Mouse (Mus musculus) right cerebral cortex, adult 2 months (tissue): ENCODE results near the gene Spryd3.
"Not testable (repeated sequence)": the region's sequence is repeated elsewhere in the genome, so short reads cannot be mapped to it uniquely, and the experiment has no call there.

ENCODE experiments used
- DNase-seq, 2 experiments: peaks; one replicate each; pipeline ENCODE4 v3.0.0; 2021 to 2022; ENCODE audit warnings: low spot score in 2 of 2

The Spryd3 gene

DNA sequence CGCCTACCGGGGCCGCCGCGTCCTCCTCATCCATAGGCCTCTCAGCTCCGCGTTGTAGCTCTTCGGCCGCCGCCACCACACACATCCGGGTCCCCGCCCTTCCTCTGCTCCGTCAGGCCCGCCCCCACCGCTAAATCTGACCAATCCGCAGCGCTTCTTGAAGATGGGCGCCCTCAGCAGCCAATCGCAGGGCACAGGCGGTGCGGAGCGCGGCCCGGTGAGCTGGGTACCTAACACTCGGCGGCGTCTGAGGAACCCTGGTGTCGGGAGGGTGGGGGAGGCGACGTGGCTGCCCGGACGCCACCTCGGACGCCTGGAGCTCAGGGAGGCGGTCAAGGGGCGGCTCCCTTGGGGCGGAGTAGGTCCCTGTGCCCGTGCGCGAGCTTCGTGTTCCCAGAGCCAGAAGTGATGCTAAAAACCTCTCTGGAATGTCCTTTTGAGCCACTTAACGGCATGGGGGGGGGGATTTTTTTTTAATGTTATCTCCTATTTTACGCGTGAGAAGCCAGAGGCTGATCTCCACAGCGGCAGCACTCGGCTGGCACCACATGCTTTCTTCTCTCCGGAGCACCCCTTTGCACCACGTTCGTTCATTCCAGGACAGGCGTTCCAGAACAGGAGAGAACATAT lies at the start of gene Spryd3:
TSS of gene Spryd3 (minus strand) at position 106 of the 630 bp plus-strand sequence.
- DNase-seq, result peak; percentile 98

DNA sequence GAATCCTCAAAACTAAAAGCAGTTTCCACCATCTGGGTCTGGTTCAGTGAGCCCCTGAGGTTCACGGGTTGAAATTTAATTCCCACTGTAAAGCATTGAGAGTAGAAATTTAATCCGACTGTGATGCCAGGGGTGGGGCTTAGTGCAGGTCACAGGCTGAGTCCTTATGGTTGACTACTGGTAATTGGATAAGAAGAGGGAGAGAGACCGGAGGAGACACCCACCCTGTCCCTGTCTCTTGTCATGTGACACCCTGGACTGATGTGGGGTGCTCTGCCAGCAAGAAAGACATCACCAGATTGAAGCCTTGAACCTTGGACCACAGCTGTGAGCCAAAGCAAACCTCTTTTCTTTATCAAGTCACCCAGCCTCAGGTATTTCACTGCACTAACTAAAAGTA lies 47.0 kb upstream of the Spryd3 start:
- DNase-seq, result no peak

DNA sequence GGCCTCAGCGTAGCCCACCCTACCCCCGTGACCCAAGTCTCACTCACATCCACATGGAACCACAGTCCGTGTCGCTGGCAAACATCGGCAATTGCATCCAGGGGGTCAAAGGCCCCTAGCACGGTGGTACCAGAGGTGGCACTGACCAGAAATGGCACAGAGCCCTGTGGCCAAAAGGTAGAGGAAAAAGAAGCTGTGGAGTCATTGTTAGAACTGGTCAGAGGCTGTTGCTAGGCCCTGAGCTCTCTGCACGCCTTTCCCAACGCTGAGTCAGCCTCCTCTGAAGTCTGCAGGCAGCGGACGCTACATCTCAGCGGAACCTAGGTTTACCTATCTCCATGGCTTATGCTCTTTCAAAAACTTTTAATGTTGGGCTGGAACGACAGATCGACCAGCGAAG lies 43.9 kb upstream of the Spryd3 start:
- no peak for DNase-seq

DNA sequence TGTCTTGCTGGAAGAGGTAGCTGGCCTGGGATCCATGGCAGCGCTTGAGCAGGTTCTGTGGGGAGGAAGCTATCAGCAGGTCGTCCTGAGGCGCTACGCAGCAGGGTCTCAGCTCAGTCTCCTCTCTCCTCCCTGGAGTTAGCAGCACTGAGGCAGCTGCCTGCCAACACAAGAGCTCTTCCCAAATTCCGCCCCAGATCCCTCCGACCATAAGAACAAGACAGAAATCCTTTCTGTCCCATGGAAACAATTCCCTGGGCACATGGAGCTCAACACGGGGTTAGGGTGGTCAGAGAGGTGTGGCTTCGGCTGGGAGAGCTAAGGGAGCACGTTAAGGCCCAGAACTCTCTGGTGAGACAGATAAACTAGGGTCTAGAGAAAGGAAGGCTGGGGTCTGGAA lies 43.1 kb upstream of the Spryd3 start:
- no peak for DNase-seq

DNA sequence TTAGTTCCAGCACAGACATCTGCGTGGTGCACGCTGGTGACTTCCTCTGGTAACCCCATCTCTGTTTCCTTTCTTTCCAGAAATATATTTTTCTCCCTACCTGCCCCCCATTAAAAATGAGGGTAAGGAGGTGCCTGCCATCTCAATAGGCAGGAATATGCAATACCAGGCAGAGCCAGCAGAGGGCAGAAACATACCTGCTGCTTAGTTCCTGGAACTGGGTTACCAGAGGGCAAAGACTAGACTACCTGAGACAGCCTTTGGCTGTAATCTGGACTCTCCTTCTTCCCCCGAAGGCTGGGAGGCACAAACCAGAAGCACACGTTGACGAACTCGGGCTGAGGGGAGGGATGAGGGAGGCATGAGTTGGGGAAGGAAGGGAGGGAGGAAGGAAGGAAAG lies 42.2 kb upstream of the Spryd3 start:
- peak; percentile 86 to 89 for DNase-seq

DNA sequence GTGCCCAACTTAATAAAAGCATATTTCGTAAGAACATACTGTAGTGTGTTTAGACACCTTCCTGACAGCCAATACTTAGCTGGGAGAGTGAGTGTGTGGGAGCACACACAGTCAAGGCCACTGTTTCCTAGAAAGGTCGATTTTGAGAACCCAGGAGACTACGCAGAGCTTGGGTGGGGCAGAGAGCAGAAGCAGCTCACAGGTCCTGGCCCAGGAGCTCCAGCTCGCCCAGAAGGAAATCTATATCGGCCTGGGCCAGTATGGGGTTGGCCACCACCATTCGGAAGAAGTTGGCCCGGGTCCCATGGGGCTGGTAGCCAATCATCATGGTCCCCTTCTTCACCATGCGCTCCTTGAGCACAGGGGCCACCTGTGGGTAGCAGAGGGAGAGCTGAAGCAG lies 41.4 kb upstream of the Spryd3 start:
- no peak for DNase-seq

DNA sequence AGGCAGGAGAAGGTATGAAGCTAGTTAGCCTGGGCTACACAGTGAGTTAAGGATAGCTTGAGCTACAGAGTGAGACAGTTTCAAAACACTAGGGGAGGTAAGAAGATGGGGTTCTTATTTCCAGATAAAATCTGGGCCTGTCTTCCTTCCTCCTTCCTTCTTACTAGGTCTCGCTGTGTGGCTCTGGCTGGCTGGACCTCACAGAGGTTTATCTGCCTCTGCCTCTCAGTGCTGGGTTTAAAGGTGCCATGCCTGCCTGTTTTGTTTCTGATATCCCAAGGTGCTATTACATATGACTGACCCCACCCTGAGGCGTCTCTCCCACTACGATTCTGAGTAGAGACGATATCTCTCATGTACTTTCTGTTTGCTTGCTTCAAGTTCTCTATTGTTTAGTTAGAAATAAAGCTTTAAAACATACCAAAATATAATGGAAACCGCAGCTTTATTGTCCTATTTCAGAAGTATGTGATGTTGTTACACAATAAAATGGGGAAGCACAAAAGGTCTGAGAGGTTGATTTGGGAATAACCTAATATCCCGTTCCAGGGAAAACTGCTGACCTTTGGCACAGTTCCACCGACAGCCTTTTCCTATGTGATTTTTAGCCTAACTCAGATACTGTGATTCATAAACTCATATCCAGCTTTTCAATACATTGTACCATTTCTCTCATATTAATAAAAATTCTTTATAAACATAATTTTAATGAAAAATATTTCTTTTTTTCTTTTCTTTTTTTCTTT lies 40.7 kb upstream of the Spryd3 start:
- no peak for DNase-seq

DNA sequence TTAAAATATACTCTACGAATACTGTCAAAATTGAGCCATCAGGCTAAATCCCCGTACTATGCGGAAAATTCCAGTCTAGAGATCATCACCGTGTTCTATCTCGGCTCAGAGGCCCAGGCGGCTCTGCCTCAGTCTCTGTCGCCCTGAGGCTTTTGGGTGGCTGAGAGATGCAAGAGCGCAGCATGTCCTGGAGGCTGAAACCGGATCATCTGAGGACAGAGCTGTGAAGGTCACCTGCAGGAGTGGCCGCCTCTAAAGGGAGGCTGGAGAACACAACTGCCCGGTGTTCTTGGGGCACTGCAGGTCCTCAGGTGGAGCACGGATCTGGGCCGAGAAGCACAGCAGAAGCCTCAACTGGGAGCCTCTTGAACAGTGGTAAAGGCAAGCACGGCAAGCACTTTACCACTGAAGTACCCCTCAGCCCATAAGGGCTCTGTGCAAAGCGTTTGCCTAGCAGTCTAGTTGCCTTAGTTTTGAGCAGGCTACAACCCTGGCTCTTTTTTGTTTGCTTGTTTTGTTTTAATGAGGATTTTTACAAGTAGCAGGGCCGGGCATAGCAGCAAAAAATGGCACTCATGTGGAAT lies 39.8 kb upstream of the Spryd3 start:
- no peak for DNase-seq

DNA sequence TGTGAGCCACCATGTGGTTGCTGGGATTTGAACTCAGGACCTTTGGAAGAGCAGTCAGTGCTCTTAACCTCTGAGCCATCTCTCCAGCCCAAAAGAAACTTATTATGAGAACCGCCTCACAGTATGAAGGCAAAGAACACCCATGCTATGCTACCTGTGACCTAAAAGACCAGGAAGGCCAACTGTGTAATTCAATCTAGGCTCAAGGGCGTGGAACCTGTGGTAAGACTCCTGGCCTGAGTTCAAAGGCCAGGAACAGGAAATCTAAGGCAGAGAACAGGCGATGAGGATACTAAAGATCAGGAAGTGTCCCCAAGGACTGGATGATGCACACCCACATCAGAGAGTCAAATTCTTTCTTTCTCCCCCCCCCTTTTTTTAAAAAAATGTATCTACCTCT lies 37.5 kb upstream of the Spryd3 start:
- DNase-seq, result no peak

DNA sequence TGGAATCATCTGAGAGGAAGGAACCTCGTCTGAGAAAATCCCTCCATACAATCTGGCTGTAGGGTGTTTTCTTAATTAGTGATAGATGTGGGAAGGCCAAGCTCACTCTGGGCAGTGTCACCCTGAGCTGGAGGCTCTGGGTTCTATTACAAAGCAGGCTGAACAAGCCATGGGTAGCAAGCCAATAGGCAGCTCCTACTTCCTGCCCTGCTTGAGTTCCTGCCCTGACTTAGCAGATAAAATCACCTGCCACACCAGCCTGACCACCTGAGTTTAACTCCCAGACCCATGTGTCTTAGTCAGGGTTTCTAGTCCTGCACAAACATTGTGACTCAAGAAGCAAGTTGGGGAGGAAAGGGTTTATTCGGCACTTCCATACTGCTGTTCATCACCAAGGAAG lies 33.0 kb upstream of the Spryd3 start:
- no peak for DNase-seq

DNA sequence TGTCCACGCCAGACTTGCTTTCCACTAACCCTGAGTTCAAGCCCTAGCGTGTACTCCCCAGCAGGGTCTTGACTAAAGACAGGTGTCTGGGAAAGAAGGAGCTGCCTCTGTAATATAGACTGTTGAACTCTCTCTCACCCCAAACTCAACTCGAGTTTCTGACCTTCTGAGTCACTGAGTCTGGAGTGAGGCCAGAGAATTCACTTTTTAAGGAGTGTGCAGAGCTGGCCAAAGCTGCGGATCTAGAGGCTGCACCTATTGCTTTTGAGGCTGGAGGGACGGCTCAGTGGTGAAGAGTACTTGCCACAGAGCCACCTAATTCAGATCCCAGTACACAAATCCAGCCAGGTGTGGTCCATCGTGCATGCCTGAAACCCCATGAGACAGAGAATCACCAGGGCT lies 31.6 kb upstream of the Spryd3 start:
- no peak for DNase-seq

DNA sequence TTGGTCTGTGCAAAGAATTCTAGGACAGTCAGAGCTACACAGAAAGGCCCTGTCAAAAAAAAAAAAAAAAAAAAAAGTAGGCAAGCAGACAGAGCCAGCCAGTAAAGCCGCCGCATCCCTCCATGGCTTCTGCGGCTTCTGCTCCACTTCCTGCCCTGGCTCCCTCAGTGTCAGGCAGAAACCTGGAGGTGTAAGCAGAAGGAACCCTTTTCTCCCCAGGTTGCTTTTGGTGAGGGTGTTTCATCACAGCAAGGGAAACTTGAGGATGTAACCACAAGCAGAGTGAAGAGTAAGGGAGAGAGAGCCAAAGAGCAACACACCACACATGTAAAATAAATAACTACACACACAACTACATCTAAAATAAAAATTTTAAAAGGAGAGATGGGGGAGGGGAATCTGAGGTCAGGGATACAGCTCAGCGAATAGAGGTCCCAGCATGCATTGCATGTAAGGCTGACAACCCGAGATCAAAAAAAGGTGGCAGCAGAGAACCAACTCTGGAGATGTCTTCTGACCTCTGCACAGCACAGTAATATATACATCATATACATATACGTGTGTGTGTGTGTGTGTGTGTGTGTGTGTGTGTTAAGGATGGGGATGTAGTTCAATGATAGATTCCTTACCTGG lies 29.6 kb upstream of the Spryd3 start:
- DNase-seq, result no peak

DNA sequence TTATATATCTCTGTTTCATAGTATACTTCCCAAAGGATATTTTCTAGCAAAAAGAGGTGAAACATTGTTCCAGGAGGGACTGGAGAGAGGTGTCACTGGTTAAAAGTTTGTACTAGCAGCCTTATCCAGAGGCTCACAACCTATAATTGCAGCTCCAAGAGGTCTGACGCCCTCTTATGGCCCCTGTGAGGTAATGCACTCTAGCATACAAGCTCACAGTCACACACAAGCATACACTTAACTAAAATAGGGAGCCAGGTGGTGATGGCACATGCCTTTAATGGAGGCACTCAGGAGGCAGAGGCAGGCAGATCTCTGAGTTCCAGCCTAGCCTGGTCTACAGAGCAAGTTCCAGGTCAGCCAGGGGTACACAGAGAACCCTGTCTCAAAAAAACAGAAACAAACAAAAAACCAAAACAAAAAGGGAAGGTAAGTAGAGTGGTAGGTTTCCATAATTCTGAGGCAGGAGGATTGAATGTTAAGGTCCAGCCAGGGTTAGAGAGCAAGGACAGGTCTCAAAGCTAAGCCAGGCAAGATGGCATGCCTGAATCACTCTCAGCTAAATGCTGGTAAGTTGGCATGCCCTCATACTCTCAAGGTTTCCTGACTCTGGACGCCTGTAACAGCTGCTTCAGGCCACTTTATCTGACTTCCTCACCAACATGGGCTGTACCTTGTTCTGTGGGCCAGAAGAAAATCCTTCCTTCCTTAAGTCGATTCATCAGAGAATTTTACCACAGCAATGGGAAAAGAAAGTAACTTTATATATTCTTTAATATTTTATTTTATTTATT lies 28.1 kb upstream of the Spryd3 start:
- DNase-seq, result no peak

DNA sequence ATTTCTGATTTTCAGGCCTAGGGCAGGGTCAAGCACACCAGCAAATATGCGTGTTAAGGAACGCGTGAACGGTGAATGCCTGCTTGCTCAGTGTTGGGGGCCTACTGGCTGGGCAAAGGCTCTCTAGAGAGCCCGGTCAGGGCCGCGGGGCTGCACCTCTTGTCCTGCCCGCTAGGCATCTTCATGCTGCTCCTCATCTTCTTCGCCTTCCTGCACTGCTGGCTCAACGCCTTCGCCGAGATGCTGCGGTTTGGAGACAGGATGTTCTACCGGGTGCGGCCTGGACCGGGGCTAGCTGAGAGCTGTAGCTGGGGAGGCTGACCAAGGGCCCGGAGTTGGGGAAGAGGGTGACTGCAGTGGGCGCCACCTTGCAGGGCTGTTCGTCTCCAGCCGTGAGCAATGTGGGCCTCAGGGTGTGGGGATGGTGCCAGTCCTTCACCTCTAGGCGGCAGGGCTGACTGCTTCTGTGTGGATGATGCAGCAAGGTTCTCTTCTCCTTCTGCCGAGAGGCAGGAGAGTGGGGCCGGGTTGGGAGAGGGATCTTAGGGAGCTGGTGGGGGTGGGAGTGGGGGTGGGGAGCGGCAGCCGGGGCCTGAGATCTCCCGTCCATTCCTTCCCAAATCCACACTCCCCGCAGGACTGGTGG lies 24.5 kb upstream of the Spryd3 start:
- no peak for DNase-seq

DNA sequence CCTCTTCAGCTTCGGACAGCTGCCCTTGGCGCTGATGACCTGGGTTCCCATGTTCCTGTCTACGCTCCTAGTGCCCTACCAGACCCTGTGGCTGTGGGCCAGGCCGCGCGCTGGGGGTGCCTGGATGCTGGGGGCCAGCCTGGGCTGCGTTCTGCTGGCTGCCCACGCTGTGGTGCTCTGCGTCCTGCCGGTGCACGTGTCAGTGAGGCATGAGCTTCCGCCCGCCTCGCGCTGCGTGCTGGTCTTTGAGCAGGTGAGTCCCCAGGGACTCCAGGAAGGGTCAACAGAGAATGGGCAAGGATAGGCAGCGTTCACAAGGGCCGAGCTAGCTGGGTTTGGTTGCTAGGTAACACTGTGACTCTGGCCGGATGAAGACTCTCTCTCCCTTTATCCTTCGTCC lies 20.8 kb upstream of the Spryd3 start:
- DNase-seq, result no peak

DNA sequence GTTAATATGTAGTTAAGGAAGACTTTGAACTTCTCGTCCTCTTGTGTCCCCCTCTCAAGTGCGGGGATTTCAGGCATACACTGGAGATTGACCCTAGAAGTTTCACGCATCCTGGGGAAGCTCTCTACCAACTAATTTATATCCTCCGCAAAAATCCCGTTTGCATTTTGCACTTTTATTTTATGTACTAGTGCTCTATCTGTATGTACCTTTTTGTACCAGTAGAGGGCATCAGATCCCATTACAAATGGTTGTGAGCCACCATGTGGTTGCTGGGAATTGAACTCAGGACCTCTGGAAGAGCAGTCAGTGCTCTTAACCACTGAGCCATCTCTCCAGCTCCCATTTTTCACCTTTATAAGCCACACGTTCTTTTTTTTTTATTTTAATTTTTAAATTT lies 19.0 kb upstream of the Spryd3 start:
- not testable (repeated sequence) for DNase-seq

DNA sequence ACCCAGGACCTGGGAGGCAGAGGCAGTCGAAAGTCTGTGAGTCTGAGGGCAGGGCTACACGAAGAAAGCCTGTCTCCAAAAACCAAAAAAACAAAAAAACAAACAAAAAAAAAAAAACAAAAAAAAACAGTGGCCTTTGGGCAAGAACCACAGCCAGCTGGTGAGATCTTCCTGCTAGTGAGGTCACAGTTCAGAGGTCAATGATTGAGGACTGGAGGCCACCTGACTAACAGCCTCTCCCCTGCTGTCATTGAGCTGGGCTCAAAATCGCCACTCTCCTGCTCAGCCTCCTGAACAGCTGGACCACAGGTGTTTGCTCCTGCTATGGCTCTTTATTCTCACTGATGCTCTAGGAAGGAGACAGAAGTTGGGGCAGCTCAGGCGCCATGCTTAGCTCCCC lies 16.6 kb upstream of the Spryd3 start:
- DNase-seq, result no peak

DNA sequence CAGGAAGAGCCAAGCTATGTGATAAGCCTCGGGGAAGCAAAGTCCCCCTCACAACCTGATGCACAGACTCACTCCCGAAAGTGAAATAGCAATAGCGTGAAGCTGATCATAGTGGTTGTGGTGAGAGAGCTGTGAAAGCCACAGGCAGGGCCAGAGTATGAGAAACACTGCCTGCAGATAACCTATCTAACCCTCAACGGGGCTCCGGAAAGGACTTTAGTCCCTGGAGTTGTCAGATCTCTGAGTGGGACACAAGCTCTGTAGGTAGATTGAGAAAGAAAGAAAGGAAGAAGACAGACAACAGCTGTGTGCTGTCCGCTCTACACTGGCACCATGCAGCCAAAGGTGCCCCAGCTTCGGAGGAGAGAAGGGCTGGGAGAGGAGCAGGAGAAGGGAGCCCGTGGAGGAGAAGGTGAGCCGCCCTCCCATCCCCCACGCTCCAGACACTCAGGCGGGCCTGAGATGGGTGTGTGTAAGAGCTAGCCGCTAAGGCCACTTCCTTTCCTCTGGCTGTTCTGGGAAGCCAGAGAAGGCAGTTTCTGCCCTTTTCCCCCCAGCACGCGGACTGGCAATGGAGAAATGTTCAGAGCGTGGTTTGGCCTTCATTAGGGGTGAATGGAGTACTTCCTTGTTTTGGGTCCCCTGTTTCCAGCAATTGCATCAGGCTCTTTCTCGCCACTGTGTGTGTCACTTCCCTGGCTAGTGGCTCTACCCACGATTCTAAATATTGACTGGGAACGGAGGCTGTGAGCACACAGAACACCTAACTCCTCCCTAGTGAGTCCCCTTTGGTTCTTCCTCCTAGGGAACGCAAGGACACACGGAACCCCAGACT lies 14.5 kb upstream of the Spryd3 start, which contains the start of gene Soat2:
TSS of gene Soat2 (plus strand) at position 226 of the 835 bp plus-strand sequence.
- DNase-seq, result no peak

DNA sequence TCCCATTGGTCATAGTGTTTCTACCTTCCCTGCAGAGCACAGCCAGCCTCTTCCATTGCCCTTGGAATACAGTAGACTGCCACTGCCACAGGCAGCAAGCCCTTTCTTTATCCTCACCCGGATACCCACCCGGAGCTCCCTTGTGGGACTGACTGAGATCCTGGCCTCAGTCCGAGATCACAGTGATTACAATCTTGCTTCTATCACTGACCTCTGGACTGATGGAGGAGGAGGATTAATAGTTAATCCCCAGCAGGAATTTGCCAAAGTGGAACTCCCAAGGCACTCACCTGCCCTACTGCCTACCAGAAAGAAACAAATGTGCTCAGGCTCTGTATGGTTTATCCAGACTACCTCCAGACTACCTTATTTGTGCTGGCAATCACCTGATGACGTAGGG lies 13.5 kb upstream of the Spryd3 start:
- DNase-seq, result no peak

DNA sequence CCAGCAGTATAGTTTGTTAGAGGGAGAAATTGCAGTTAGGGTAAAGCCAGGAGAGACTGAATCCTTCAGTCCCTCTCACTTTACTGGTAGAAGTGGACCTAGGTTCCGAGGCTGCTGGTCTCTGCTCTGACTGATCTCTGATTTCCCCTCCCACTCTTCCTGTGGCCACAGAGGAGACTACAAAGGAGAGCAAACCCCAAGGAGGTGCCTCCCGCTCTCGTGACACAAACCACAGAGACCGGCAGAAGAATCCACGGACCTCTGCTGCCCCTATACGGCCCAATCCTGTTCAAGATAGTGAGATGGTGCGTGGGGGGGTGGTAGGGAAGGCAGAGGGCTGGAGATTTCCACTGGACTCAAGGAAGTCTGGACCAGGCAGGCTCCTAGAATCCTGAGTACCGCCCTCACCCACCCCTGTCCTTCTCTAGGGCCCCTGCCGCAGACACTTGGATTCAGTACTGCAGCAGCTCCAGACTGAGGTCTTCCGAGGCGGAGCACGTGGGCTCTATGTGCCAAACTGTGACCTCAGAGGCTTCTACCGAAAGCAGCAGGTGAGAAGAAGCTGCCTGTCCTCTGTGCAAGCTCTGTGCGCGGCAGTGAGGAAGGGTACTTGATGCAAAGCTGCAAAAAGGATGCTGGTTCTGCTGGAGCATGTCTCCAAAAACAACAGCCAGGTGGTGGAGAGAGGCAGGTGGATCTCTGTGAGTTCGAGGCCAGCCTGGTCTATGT lies 11.8 kb upstream of the Spryd3 start:
- DNase-seq, result no peak
